Mouse (Mus musculus) kidney, adult 11 months (tissue): ENCODE data around the gene Amotl1.

Experiments
- DNase-seq: peaks from one replicate; pipeline ENCODE4 v3.0.0; 2022

The Amotl1 gene

GRCm38 (mm10) chr9:14544034-14544757 is 100.7 kb downstream of the Amotl1 start:
- DNase-seq, result no peak

DNA sequence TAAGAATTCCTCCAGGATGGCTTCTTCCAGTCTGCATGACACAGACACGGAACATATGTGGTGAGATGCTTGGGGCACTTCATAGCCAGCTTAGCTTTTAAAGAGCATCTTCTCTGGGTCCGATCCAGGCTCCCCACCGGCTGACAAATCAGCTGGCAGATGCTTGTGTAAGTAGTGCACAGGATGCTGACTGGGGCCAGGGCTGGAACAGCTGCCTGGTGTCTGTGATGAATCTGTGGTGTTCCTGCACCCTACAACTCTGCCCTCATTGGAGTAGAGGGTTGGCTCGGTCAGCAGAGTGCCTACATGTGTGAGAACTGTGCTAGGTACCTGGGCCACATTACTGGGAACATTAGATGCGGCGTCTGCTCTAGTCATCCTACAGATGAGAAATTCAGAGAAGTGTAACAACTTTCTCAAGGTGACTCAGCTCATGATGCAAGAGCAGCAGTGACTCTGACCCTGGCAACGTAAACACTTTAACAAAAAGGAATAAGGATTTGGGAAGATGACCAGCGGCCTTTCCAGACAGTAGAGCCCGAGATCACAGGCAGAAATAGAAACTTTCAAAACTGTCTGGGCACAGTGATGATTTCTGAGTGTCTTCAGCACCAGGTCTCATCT is 109.9 kb downstream of the Amotl1 start:
- DNase-seq, result no peak

DNA sequence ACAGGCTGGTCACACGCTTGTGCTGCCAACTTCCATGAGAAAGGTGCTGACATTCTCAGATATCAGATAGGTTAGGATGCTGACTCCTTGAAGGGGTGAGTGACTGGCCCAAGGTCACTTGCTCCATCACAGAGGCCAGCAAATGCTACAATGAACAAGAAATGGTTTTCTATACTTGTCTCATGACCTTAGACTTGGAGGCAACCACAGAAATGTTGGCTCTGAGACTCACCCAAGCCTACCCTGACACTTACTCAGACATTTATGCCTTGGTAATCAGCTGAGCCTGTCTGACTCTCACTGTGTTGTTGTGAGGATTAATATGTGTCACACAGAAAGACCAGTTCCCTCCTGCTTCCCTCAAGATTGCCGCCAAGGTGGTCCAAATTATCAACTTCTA is 111.2 kb downstream of the Amotl1 start:
- no peak for DNase-seq

GRCm38 (mm10) chr9:14532283-14532682 is 112.6 kb downstream of the Amotl1 start:
- no peak for DNase-seq

GRCm38 (mm10) chr9:14530004-14530403 is 114.9 kb downstream of the Amotl1 start:
- no peak for DNase-seq

GRCm38 (mm10) chr9:14523408-14524043 is 121.3 kb downstream of the Amotl1 start:
- DNase-seq, result peak; percentile 68

DNA sequence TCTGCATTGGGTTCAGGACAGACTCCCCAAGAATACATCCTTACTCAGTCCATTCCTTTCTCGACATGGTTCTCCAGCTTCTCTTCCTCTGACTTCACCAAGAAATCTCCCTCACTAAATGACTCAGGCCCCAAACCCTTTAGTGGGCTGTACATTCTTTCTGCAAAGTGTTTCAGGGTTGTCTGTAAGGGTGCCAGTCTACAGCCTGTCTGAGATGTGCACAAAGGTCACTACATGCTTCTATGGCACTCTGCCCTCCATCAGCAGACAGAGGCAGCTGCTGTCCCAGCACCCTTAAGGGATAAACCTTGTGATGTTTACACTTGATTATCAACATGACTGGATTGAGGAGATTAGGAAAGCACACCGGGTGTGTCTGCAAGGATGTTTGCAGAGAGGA is 123.2 kb downstream of the Amotl1 start:
- no peak for DNase-seq

- DNase-seq, result no peak
Measured at GRCm38 (mm10) chr9:14520971-14521670, 123.7 kb downstream of the Amotl1 start.

DNA sequence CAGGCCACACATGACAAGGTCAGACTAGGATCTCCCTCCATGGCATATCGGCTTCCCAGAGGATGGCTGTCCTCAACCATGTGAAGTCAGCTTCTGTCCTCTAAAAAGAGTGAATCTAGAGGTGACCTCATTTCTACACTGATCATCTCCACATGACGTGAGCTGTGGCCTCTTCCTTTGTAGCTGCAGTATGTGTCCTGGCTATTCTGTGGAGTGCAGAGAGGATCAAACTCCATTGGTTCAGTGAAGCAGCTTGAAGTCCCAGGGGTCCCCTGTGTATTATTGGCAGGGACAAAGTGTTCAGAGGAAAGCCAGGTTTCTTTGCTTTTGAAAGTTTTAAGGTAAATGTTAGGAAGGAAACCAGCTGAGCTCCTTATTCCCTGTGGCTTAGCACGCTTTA is 126.8 kb downstream of the Amotl1 start:
- no peak for DNase-seq

DNA sequence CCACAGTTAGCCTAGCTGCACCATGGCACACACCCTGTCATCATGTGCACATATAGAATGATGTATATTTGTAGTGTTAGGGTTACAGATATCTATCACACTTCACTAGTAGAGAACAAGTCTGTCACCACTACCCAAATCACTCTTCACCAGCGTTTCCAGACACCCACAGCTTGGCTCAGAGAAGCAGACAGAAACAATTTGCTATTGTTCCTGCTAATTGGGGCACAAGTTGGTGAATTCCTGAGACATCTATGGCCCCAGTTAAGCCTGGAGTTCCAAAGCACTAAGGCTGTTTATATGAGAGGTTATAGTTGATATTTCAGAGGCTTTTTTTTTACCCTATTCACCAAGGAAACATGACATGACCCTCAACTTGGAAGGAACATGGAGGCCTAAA is 127.6 kb downstream of the Amotl1 start:
- no peak for DNase-seq

DNA sequence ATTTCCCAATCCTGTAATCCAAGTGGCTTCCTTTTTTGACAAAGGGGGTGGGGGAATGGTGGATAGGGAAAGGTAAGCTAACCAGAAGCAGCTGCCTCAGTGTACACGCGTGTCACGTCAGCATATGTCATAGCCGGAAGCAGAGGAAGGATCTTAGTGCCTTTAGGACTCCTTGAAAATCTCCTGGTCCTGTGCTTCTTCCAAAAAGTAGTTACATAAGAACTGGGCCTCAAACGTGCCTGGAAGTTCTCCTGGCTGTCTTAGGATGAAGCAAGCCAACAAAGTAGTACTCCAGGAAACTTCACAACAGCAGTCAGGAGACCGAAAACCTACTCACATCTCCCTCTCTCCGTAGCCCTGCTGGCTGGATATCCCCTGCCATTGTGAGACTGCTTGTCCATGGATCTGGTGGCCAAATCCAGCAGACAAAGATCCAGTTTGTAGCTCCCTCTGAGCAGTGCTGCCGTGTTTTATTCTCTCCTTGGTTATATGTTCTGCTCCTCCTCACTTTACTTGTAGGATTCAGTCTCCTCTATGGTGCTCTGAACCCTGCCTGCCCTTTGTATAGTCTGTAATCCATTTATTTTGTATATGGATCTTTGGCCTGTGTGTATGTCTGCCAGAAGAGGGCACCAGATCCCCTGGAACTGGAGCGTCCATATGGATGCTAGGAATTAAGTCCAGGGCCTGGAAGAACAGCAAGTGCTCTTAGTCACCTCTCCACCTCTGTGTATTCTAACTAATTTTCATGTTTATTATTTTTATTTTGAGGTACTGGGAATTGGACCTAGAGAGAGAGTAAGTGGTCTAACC is 132.0 kb downstream of the Amotl1 start:
- DNase-seq, result no peak

GRCm38 (mm10) chr9:14500916-14501424 is 143.9 kb downstream of the Amotl1 start:
- no peak for DNase-seq

DNA sequence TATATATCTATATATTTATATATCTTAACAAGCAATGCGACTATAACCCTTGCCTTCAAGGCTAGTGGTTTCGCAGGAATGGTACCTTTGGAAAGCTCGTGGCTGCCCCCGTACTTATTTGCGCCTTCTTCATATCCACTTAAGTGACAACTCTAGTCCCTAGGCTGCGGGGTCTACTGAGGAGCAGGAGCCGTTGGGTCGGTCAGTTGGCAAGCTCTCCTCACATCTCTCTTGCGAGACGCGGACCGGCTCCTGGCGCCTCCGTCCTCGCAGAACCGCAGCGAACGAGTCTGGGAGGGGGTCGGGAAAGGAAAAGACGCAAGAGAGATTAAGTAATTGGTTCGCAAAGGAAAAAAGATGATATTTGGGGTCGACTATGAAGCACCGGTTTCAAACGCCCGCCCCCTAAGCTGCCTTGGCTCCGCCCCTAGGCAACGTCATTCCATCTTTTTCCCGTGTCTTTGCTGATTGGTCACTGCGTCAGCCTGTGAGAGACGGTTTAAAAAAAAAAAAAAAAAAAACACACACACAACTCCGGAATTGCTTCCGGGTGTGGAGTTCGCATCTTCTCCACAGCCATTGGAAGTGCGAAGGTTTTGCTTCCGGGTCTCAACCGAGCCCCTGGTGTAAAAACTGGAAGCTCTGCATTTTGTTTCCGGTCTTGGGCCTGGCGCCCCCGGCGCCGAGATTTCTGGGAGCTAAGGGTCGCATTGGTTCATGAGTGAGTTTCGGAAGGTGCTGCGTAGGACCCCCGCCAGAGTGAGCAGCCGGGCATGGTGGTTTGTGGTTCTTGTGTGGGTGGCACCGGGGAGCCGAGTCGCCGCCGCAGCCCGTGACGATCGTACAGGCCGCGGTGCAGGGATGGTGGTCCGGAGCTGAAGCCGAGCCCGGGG is 144.6 kb downstream of the Amotl1 start, which contains the start of the genes Kdm4d and Cwc15:
TSS of gene Kdm4d (minus strand) at position 460 of the 893 bp plus-strand sequence.
TSS of gene Cwc15 (plus strand) at position 595 of the 893 bp plus-strand sequence.
- DNase-seq, result peak; percentile 95

DNA sequence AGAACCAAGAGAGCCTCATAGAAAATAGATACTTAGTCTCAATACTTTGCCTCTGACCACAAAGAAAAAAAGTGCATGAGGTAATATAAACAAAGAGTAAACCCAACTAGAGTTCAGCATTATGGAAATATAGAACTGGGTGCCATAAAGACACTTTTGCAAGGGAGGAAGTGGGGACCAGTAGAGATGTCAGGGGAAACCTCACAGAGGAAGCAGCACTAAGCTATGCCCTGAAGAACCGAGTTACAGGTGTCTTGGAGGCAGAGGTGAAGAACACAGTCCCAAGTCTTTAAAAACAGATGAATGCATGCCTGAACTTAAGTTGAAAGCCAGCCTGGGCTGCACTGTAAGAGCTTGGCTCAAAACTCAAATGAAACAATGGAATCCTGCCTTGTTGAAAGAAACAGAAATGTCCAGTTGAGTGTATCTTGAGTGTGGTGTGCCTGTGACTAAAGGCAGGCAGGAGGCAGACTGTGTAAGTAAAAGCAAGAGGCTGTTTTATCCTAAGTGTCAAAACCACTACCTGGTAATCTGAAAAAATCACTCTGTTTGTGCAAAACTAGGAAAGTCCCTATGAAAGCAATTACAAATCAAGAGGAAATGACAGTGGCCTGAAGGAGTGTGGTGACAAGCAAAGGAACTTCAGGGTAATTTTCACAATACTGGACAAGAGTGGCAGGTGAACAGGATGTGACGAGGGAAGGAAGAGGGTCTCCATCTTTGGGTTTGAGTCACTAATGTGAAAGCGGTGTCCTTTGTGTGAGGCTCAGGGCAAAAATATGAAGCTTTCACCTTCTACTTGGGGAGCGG is 145.8 kb downstream of the Amotl1 start:
- DNase-seq, result no peak
